Mouse (Mus musculus): Measurements from ENCODE around the gene Dlg1. TPM values are rescaled to one million over a fixed set of nuclear protein-coding genes. Genes with fewer than 3 reads are reported as not detected.

Gene Dlg1
- total RNA-seq, 1 experiment from 2014 or later: 44.3 TPM

GRCm38 (mm10) chr16:31893396-31894141 lies 230.3 kb downstream of the Dlg1 start:
- no peak for ATAC-seq (replicated peaks; ENCODE audit: low read depth, poor library complexity, severe bottlenecking)

- ATAC-seq (replicated peaks; ENCODE audit: low read depth, poor library complexity, severe bottlenecking): peak; percentile 62
These were observed 233.9 kb downstream of the Dlg1 start for GRCm38 (mm10) chr16:31896971-31897774.

- ATAC-seq (replicated peaks; ENCODE audit: low read depth, poor library complexity, severe bottlenecking): no peak
These were observed 235.5 kb downstream of the Dlg1 start for GRCm38 (mm10) chr16:31898546-31899326.

GRCm38 (mm10) chr16:31901886-31902285 lies 238.6 kb downstream of the Dlg1 start:
- ATAC-seq (replicated peaks; ENCODE audit: low read depth, poor library complexity, severe bottlenecking): no peak

GRCm38 (mm10) chr16:31903239-31903638 lies 240.0 kb downstream of the Dlg1 start:
- ATAC-seq (replicated peaks; ENCODE audit: low read depth, poor library complexity, severe bottlenecking): no peak

- no peak for ATAC-seq (replicated peaks; ENCODE audit: low read depth, poor library complexity, severe bottlenecking)
These were observed 242.1 kb downstream of the Dlg1 start for GRCm38 (mm10) chr16:31905331-31905730.

GRCm38 (mm10) chr16:31905891-31906825 lies 242.9 kb downstream of the Dlg1 start:
- peak; percentile 22 for ATAC-seq (replicated peaks; ENCODE audit: low read depth, poor library complexity, severe bottlenecking)

GRCm38 (mm10) chr16:31906896-31907295 lies 243.7 kb downstream of the Dlg1 start:
- peak; percentile 80 for ATAC-seq (replicated peaks; ENCODE audit: low read depth, poor library complexity, severe bottlenecking)

- no peak for ATAC-seq (replicated peaks; ENCODE audit: low read depth, poor library complexity, severe bottlenecking)
These were observed 245.7 kb downstream of the Dlg1 start for GRCm38 (mm10) chr16:31908959-31909358.

- ATAC-seq (replicated peaks; ENCODE audit: low read depth, poor library complexity, severe bottlenecking): no peak
These were observed 247.1 kb downstream of the Dlg1 start for GRCm38 (mm10) chr16:31910281-31910847.

GRCm38 (mm10) chr16:31917776-31918175 lies 254.5 kb downstream of the Dlg1 start:
- ATAC-seq (replicated peaks; ENCODE audit: low read depth, poor library complexity, severe bottlenecking): no peak

- peak; percentile 95 for ATAC-seq (replicated peaks; ENCODE audit: low read depth, poor library complexity, severe bottlenecking)
These were observed 255.0 kb downstream of the Dlg1 start for GRCm38 (mm10) chr16:31918248-31918724.

- no peak for ATAC-seq (replicated peaks; ENCODE audit: low read depth, poor library complexity, severe bottlenecking)
These were observed 261.1 kb downstream of the Dlg1 start for GRCm38 (mm10) chr16:31924368-31924767.

Other genes starting within 250 kb of the Dlg1 start
- 3.2 and 5.8 TPM in 2 replicates for gene Bdh1, start 241.2 kb upstream of the Dlg1 start, total RNA-seq (2017)
- not detected in 2 replicates for gene Meltf, start 215.4 kb downstream of the Dlg1 start, total RNA-seq (2017)